In the genomic region with DNA sequence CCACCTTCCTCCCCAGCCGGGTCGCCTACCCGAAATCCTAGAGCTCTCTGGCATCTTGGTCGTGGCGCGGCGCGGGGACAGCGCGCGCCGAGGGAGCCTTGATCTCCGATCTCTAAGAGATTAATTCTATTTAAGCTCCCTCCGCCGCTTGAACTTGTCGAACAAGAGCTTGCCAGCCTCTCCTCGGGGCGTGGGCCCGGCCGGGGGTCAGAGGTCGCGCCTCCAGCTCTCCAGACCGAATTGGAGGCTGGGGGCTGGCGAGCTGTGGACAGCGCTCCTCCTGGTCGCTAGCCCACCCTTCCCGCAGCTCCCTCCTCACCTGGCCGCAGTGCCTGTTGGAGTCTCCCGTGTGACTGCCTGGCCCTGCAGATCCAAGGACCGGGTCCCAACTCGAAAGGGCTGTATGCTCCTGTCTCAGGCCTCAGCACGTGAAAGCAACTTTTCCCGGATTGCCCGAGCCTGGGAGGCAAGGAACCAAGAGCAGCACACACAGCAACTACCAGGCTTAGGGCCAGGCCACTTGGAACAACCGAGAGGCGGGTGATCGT, we compare ENCODE assay signal across 10 mouse cellular contexts. TPM values are rescaled to one million over a fixed set of nuclear protein-coding genes. Genes with fewer than 3 reads are reported as not detected.
DNase-seq lines count a peak whose midpoint lies in the region; ATAC-seq lines count a peak whose summit lies in the region.
"Had no signal": no experiment of that assay in that cellular context is flagged by ENCODE, and none has a peak within 500 bp of the region (broad histone marks: within the 10 kb centered on the region; RNA-seq: fewer than 3 reads in every experiment).

No protein-coding gene starts in this region.

- under 1% methylated on average over 37 of the region's 37 CpGs for WGBS in kidney, embryonic 14.5 days
- under 1% methylated on average over 36 of the region's 37 CpGs for WGBS in forebrain, embryonic 16.5 days
- under 1% methylated on average over 37 of the region's 37 CpGs for WGBS in midbrain, embryonic 13.5 days

- no peak overlapping the region for H3K27ac ChIP-seq in kidney, embryonic 14.5 days (ENCODE audit: low read depth, low read length)
- H3K27ac ChIP-seq in brown adipose tissue, adult 24 weeks (replicated peaks; ENCODE audit: low read depth, low read length) = no peak overlapping the region
- H3K27ac ChIP-seq in forebrain, embryonic 16.5 days (ENCODE audit: low read length) = peak overlapping the region; percentile 60
- H3K27ac ChIP-seq in midbrain, embryonic 13.5 days = peak overlapping the region; percentile 27

- peaks cover 98% of the 10 kb centered on the region for H3K27me3 ChIP-seq in kidney, embryonic 14.5 days (ENCODE audit: control insufficient read depth, insufficient read depth, low read length)
- peaks cover 3% of the 10 kb centered on the region for H3K27me3 ChIP-seq in forebrain, embryonic 16.5 days (replicated peaks; ENCODE audit: control insufficient read depth, insufficient read depth, low read length)
- H3K27me3 ChIP-seq in midbrain, embryonic 13.5 days = peaks cover 93% of the 10 kb centered on the region

- peak overlapping the region; percentile 7 for H3K4me3 ChIP-seq in kidney, embryonic 14.5 days (ENCODE audit: low read length)
- H3K4me3 ChIP-seq in brown adipose tissue, adult 24 weeks (ENCODE audit: insufficient read depth, low read depth, low read length) = 0 out of 2 replicates have a peak overlapping the region, but pooled peaks have one; percentile 5
- H3K4me3 ChIP-seq in forebrain, embryonic 16.5 days (replicated peaks; ENCODE audit: low read length) = peak overlapping the region; percentile 48
- H3K4me3 ChIP-seq in midbrain, embryonic 13.5 days (replicated peaks) = peak overlapping the region; percentile 49

- H3K9ac ChIP-seq in kidney, embryonic 14.5 days (ENCODE audit: low read depth, low read length) = no peak overlapping the region
- H3K9ac ChIP-seq in forebrain, embryonic 16.5 days (replicated peaks; ENCODE audit: low read depth, low read length) = peak overlapping the region; percentile 64
- peak overlapping the region; percentile 70 for H3K9ac ChIP-seq in midbrain, embryonic 13.5 days (replicated peaks)

- no peak overlapping the region; the same call in 1 of the 2 replicates for H3K4me2 ChIP-seq in kidney, embryonic 14.5 days (replicated peaks; ENCODE audit: low read depth, low read length)
- peak overlapping the region; percentile 89 for H3K4me2 ChIP-seq in forebrain, embryonic 16.5 days (ENCODE audit: low read length)
- peak overlapping the region; percentile 63 for H3K4me2 ChIP-seq in midbrain, embryonic 13.5 days (replicated peaks)

- no peak for DNase-seq in kidney, adult 11 months
- DNase-seq in left cerebral cortex, adult 18-20 months (ENCODE audit: low spot score in 2 of 2) = no peak
- DNase-seq in adrenal gland, postnatal 10 days = no peak
- DNase-seq in gastrocnemius, adult 8-10 months (ENCODE audit: low spot score in 2 of 2) = no peak
- DNase-seq: gastrocnemius, postnatal 36 days had no signal

- no peaks in the 10 kb centered on the region for H3K36me3 ChIP-seq in kidney, embryonic 14.5 days (ENCODE audit: control insufficient read depth, insufficient read depth, low read length)
- H3K36me3 ChIP-seq in forebrain, embryonic 16.5 days (ENCODE audit: control insufficient read depth, insufficient read depth) = no peaks in the 10 kb centered on the region
- no peaks in the 10 kb centered on the region for H3K36me3 ChIP-seq in midbrain, embryonic 13.5 days

- H3K4me1 ChIP-seq in kidney, embryonic 14.5 days (ENCODE audit: control insufficient read depth, insufficient read depth, low read length) = peaks cover 19% of the 10 kb centered on the region; the same call in 1 of the 2 replicates
- H3K4me1 ChIP-seq in brown adipose tissue, adult 24 weeks (ENCODE audit: control insufficient read depth, insufficient read depth, insufficient read length, low read length) = peaks cover 2% of the 10 kb centered on the region; the same call in 1 of the 2 replicates
- H3K4me1 ChIP-seq in forebrain, embryonic 16.5 days (replicated peaks; ENCODE audit: control insufficient read depth, insufficient read depth, low read length) = peaks cover 57% of the 10 kb centered on the region
- H3K4me1 ChIP-seq in midbrain, embryonic 13.5 days (replicated peaks) = peaks cover 60% of the 10 kb centered on the region

- no peaks in the 10 kb centered on the region; the same call in 1 of the 2 replicates for H3K9me3 ChIP-seq in kidney, embryonic 14.5 days (ENCODE audit: control insufficient read depth, low read length)
- no peaks in the 10 kb centered on the region for H3K9me3 ChIP-seq in forebrain, embryonic 16.5 days (ENCODE audit: control insufficient read depth, low read length)
- H3K9me3 ChIP-seq in midbrain, embryonic 13.5 days = no peaks in the 10 kb centered on the region

- ATAC-seq in kidney, embryonic 14.5 days (ENCODE audit: low FRiP score, low TSS enrichment) = no peak
- no peak for ATAC-seq in forebrain, embryonic 16.5 days
- ATAC-seq in midbrain, embryonic 13.5 days = no peak

RNA-seq across cellular contexts. Expression of a gene that starts 0.9 kb away (rescaled TPM):
- 8.5 and 12.9 TPM in 2 replicates for polyA plus RNA-seq in kidney, embryonic 14.5 days (2014; fragmentation: Nextera tagmentation; extraction: Ambion mirVana)
- 12.0 and 13.4 TPM in 2 replicates for polyA plus RNA-seq in brown adipose tissue, adult 24 weeks (2012; ENCODE audit: insufficient read depth, insufficient read length, missing spikeins)
- 44.9 and 49.3 TPM in 2 replicates for polyA plus RNA-seq in forebrain, embryonic 16.5 days (2015; fragmentation: Nextera tagmentation; extraction: Ambion mirVana)
- polyA plus RNA-seq in midbrain, embryonic 13.5 days (2015; fragmentation: Nextera tagmentation; extraction: Ambion mirVana) = 35.6 and 37.4 TPM in 2 replicates
- total RNA-seq in left cerebral cortex, adult 18-20 months (2021) = 10 to 100 TPM; 51.7 to 53.7 TPM
- 10 to 100 TPM; 19.2 to 19.4 TPM for total RNA-seq in adrenal gland, postnatal 10 days (2021)
- total RNA-seq in gastrocnemius, adult 8-10 months (2022) = 10 to 100 TPM; 18.6 to 21.5 (median 20.9) TPM

RNA-seq across cellular contexts. Expression of a gene that starts 1.1 kb away (rescaled TPM):
- polyA plus RNA-seq in kidney, embryonic 14.5 days (2014; fragmentation: Nextera tagmentation; extraction: Ambion mirVana) = not detected in 2 replicates
- not detected in 2 replicates for polyA plus RNA-seq in brown adipose tissue, adult 24 weeks (2012; ENCODE audit: insufficient read depth, insufficient read length, missing spikeins)
- polyA plus RNA-seq in forebrain, embryonic 16.5 days (2015; fragmentation: Nextera tagmentation; extraction: Ambion mirVana) = 31.2 and 33.8 TPM in 2 replicates
- 14.8 and 16.9 TPM in 2 replicates for polyA plus RNA-seq in midbrain, embryonic 13.5 days (2015; fragmentation: Nextera tagmentation; extraction: Ambion mirVana)
- total RNA-seq in left cerebral cortex, adult 18-20 months (2021) = 10 to 100 TPM; 13.9 to 14.1 TPM
- total RNA-seq in adrenal gland, postnatal 10 days (2021) = not detected
- total RNA-seq in gastrocnemius, adult 8-10 months (2022) = not detected
- total RNA-seq: gastrocnemius, postnatal 36 days; liver, adult 2 months had no signal
- polyA plus RNA-seq: liver, adult 2 months had no signal

Comparison
In these comparisons a context has a peak if more than half of its experiments do, and no peak if none do; other contexts are left out.
1. H3K27ac ChIP-seq: peak in forebrain, embryonic 16.5 days (single experiment) and midbrain, embryonic 13.5 days (single experiment); none in kidney, embryonic 14.5 days (single experiment) and brown adipose tissue, adult 24 weeks (single experiment).
2. RNA of a gene that starts 1.1 kb away (polyA plus RNA-seq): 31.2 to 33.8 TPM in forebrain, embryonic 16.5 days and 14.8 to 16.9 TPM in midbrain, embryonic 13.5 days; not detected in kidney, embryonic 14.5 days and not detected in brown adipose tissue, adult 24 weeks; every median in the first group is over 10 times any median in the second.
3. Peak in every context shown above with its lines, with median percentiles within 50 percentile points of each other: H3K4me3 ChIP-seq.